Mouse (Mus musculus) intestine, postnatal 0 days (tissue): ENCODE data around the gene Npb. TPM values are rescaled to one million over a fixed set of nuclear protein-coding genes. Genes with fewer than 3 reads are reported as not detected.

Experiments
- ATAC-seq: fragments of 200-750 bp; cut with Nextera tagmentation; 2 replicates; pipeline ENCODE4 v1.8.0; 2017; ENCODE audit warnings: mild to moderate bottlenecking, moderate TSS enrichment, moderate library complexity
- H3K27ac ChIP-seq: fragments of 300-500 bp; sonication (generic); 2 replicates; pipeline ENCODE4 v1.5.1; 2014; ENCODE audit warnings: mild to moderate bottlenecking, low read depth, low read length, moderate library complexity
- H3K27me3 ChIP-seq: fragments of 300-500 bp; sonication (generic); replicated peaks from 2 replicates; pipeline ENCODE4 v1.6.1; 2014; ENCODE audit warnings: low read length, mixed read lengths; ENCODE audit not compliant: control insufficient read depth, insufficient read depth
- H3K36me3 ChIP-seq: fragments of 300-500 bp; sonication (generic); 2 replicates; pipeline ENCODE4 v1.6.1; 2014; ENCODE audit warnings: mild to moderate bottlenecking, moderate library complexity; ENCODE audit not compliant: control insufficient read depth, insufficient read depth
- H3K4me1 ChIP-seq: fragments of 300-500 bp; sonication (generic); replicated peaks from 2 replicates; pipeline ENCODE4 v1.6.1; 2014; ENCODE audit warnings: antibody characterized with exemption, low read length, mixed read lengths; ENCODE audit not compliant: control insufficient read depth, insufficient read depth
- H3K4me2 ChIP-seq: fragments of 300-500 bp; sonication (generic); replicated peaks from 2 replicates; pipeline ENCODE4 v1.6.1; 2014; ENCODE audit warnings: low read depth, mild to moderate bottlenecking, moderate library complexity
- H3K4me3 ChIP-seq: fragments of 300-500 bp; sonication (generic); 2 replicates; pipeline ENCODE4 v1.5.1; 2014; ENCODE audit warnings: low read depth, low read length
- H3K9ac ChIP-seq: fragments of 300-500 bp; sonication (generic); 2 replicates; pipeline ENCODE4 v1.6.1; 2014; ENCODE audit warnings: mild to moderate bottlenecking, low read depth, low read length
- H3K9me3 ChIP-seq: fragments of 300-500 bp; sonication (generic); 2 replicates; pipeline ENCODE4 v1.6.1; 2016; ENCODE audit warnings: mixed run types; ENCODE audit not compliant: control insufficient read depth
- CTCF ChIP-seq: sonication (generic); IDR thresholded peaks from 2 replicates; pipeline ENCODE4 v1.5.1; 2016; ENCODE audit warnings: low read depth, mild to moderate bottlenecking, control low read depth, antibody characterized with exemption, moderate library complexity
- WGBS: fragments of 180-500 bp; shearing (Covaris S2); extraction: QIAGEN DNeasy Blood & Tissue Kit; methylation state at CpG from one replicate; pipeline ENCODE4 v1.1.7; 2014; 5-methylcytosine and 5-hydroxymethylcytosine counted together
- polyA plus RNA-seq: library from polyadenylated mRNA; unstranded; fragments of >200 nt; fragmentation: Nextera tagmentation; extraction: Ambion mirVana; gene quantifications from 2 replicates; pipeline ENCODE4 v1.2.1, GENCODE M21; 2015

The Npb gene
- polyA plus RNA-seq, 1 experiment from 2014 or later = 3.4 TPM

DNA sequence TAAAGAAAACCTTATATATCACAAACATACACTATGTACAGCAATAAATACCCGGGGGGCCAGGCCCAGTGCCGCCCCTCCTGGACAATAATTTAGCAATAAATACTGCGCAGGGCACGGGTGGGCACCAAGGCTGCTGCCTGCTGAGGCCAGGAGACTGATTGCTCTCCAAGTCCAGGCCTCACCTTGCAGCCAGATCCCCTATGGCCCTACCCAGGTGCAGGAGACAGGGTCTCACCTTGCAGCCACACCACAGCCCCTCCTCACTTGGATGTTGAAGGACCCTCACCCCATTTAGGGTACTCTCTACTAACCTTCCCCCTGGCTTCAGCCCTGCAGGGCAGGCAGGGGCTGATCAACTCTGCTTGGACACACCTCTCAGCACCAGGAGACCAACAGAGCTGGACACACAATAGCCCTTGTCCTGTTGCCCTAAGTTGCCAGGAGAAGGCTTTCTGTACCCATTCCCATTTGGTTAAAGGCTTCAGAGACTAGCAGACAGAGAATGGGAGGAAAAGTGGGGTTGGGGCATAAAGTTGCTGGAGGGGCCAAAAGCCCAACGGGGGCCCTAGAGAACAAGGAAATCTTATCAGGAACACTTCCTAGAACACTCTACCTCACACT lies 17.0 kb downstream of the Npb start, which contains the start of gene Sirt7:
TSS of gene Sirt7 (minus strand) at position 89 of the 624 bp plus-strand sequence.
- 9% methylated on average over 5 of the region's 5 CpGs for WGBS
- Histone ChIP-seq H3K27me3 (no peaks in the 10 kb centered on the region), H3K4me2 (peak within 1 kb of the TSS; percentile 80), H3K9me3 (no peaks in the 10 kb centered on the region), H3K4me3 (peak within 1 kb of the TSS; percentile 81), H3K9ac (peak within 1 kb of the TSS; percentile 82), H3K36me3 (peaks cover 45% of the 10 kb centered on the region), H3K4me1 (peaks cover 7% of the 10 kb centered on the region; the same call in 1 of the 2 replicates), H3K27ac (peak within 1 kb of the TSS; percentile 94)
- no peak for TF ChIP-seq CTCF
- ATAC-seq = no peak

DNA sequence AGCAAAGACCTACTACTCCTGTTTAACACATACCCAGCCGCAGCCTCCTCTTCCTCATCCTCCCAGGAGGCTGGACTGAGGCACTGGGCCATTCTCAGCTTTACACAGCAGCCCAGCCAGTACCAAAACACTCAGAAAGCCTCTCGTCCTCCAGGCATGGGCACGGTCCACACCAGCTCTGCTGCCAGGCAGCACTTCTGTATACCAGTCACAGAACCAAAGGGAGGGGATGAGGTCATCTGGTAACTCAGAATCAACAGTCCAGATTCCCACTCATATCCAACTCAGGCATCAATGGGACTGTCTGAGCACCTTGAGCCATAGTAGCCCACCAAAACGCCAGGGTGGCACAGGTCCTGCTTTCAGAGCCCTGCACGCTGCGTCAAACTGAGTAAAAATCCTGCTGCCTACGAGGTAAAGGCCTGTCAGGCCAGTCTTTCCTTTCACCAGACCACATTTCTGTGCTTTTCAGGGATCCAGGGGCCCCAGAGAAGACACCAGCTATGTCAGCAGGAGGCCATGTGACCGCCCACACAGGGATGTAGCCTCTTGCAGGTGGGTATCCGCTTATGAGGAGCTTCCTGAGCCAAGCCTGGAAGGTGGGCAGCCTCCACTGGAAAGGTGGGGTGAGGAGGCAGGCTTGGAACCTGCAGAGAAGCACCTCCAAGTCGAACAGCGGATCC lies 18.6 kb downstream of the Npb start:
- no peak for ATAC-seq
- Histone ChIP-seq H3K4me3 (no peak overlapping the region), H3K9me3 (no peaks in the 10 kb centered on the region), H3K4me2 (no peak overlapping the region), H3K9ac (no peak overlapping the region), H3K4me1 (peaks cover 10% of the 10 kb centered on the region), H3K27ac (0 out of 2 replicates have a peak overlapping the region, but pooled peaks have one; percentile 21), H3K27me3 (no peaks in the 10 kb centered on the region), H3K36me3 (peaks cover 31% of the 10 kb centered on the region)
- WGBS = 85% methylated on average over 11 of the region's 11 CpGs
- TF ChIP-seq CTCF = no peak

DNA sequence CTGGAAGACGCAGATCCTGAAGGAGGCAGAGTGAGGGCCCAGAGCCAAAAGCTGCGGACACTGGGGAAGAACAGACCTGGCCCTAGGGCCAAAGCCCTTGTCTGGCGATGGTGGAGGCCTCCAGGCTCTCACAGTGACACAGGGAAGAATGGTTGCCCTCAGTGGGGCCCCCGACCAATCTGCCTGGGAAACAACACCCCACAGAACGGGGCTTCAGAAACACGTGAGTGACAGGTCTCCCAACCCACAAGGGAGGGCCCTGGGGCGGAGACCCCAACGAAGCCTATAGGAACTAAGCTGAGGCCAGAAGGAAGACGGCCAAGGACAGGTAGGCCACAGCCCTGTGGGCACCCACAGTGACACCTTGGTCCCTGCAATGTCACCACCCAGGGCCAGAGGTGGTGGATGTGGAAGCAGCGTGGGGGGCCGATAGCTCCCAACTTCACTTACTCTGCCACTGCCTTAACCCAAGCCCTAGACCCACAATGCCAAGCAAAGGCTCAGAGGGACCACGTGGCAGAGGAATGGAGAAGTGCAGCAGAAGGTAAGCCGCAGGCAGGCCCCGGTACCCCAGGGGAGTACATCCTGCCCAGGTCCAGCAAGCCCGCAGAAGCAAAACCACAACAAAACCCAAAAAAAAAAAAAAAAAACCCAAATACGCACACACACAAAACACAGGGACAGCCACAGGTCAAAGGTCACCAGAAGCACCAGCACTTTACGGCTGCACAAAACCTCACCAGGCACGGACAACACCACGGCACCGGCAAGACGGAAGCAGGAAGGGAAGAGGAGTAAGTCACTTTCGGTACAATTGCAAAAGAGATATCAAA lies 19.4 kb downstream of the Npb start:
- Histone ChIP-seq H3K9me3 (no peaks in the 10 kb centered on the region), H3K27me3 (no peaks in the 10 kb centered on the region), H3K4me2 (no peak overlapping the region), H3K4me3 (no peak overlapping the region), H3K9ac (no peak overlapping the region), H3K36me3 (peaks cover 30% of the 10 kb centered on the region), H3K27ac (peak overlapping the region; percentile 21; the same call in 1 of the 2 replicates), H3K4me1 (peaks cover 10% of the 10 kb centered on the region)
- no peak for TF ChIP-seq CTCF
- 68% methylated on average over 22 of the region's 22 CpGs for WGBS
- ATAC-seq = no peak

DNA sequence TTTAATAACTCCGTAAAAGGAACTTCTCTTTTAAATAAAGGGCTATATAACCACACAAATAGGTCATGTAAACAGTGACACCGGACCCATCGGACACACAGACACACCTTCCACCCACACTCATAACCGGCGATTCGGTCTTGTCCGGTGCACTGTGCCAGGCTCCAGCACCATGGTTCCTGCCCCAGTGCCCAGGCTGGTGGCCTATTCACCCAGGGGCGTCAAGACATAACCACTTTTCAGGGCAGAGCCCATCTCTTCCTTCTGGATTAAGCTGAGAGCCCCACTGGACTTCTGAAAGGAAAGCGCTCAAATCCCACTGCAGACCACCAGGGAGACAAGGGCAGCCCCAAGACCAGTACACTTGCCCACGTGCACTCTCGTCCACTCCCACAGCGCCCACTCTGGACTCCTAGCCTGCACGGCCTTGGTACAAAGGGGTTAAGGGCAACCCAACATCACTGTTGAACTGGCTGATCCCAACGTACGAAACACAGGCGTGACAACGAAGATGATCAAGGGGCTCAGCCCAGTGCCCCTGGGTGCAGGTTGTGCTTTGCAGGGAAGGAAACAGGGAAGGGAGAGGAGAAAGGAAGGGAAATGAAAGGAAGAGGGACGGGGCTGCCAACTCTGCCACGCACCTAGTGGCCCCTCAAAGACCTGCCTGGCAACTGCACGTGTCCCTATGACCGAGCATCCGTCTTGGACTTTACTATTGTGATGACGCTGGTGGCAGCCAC lies 20.5 kb downstream of the Npb start:
- WGBS = 88% methylated on average over 23 of the region's 23 CpGs
- H3K27me3 ChIP-seq = no peaks in the 10 kb centered on the region
- no peak overlapping the region for H3K9ac ChIP-seq
- H3K36me3 ChIP-seq = peaks cover 21% of the 10 kb centered on the region
- H3K9me3 ChIP-seq = no peaks in the 10 kb centered on the region
- H3K4me3 ChIP-seq = no peak overlapping the region; the same call in 1 of the 2 replicates
- peak overlapping the region; percentile 91 for H3K27ac ChIP-seq
- H3K4me1 ChIP-seq = peaks cover 7% of the 10 kb centered on the region
- ATAC-seq = no peak
- no peak for TF ChIP-seq CTCF
- peak overlapping the region; percentile 88 for H3K4me2 ChIP-seq

DNA sequence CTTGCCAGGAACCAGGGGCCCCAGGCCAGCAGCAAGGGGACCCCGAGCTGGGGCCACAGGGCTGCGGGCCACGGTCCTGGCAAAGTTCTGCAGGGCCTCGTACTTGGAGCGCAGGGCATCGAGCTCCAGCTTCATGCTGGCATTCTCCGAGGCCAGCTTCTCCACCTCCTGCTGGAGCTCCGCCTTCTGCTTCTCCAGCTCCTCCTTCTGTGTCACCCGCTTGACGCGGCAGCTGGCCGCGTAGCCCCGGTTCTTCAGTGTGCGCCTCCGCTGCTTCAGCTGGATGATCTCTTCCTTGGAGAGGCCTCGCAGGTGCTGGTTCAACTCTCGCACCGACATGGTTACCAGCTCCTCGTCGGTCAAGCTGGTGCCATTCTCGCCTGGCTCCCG lies 21.1 kb downstream of the Npb start:
- WGBS = 58% methylated on average over 23 of the region's 23 CpGs

More for the DNA sequence above, 21.1 kb downstream of the Npb start:
- ATAC-seq = no peak
- peaks cover 21% of the 10 kb centered on the region for H3K36me3 ChIP-seq
- TF ChIP-seq CTCF = no peak
- peak overlapping the region; percentile 32; the same call in 1 of the 2 replicates for H3K9ac ChIP-seq
- H3K27me3 ChIP-seq = no peaks in the 10 kb centered on the region
- peaks cover 9% of the 10 kb centered on the region for H3K4me1 ChIP-seq
- H3K27ac ChIP-seq = peak overlapping the region; percentile 91
- peak overlapping the region; percentile 15; the same call in 1 of the 2 replicates for H3K4me3 ChIP-seq
- H3K9me3 ChIP-seq = no peaks in the 10 kb centered on the region
- H3K4me2 ChIP-seq = peak overlapping the region; percentile 88
